Mouse (Mus musculus): ENCODE data around the gene Lbx1. TPM values are rescaled to one million over a fixed set of nuclear protein-coding genes. Genes with fewer than 3 reads are reported as not detected.

The Lbx1 gene
- polyA plus RNA-seq, 1 experiment from 2014 or later, result 0.08 TPM

GRCm38 (mm10) chr19:45242348-45243263 lies 7.0 kb upstream of the Lbx1 start:
- Histone ChIP-seq H3K4me3 (replicated peaks) (no peak overlapping the region), H3K36me3 (no peaks in the 10 kb centered on the region), H3K9me3 (no peaks in the 10 kb centered on the region), H3K27me3 (replicated peaks) (peaks cover 86% of the 10 kb centered on the region), H3K4me2 (replicated peaks) (no peak overlapping the region), H3K9ac (no peak overlapping the region), H3K4me1 (replicated peaks) (0 out of 2 replicates have a peak, but pooled peaks cover 2% of the 10 kb centered on the region), H3K27ac (no peak overlapping the region)
- no peak for ATAC-seq
- WGBS, result 2% methylated on average over 23 of the region's 23 CpGs

- 12% methylated on average over 4 of the region's 4 CpGs for WGBS
- Histone ChIP-seq H3K27me3 (replicated peaks) (peaks cover 88% of the 10 kb centered on the region), H3K9me3 (no peaks in the 10 kb centered on the region)
These were observed 6.4 kb upstream of the Lbx1 start for GRCm38 (mm10) chr19:45242017-45242347.

GRCm38 (mm10) chr19:45240026-45240425 lies 4.4 kb upstream of the Lbx1 start:
- WGBS, result 12% methylated on average over 2 of the region's 2 CpGs
- no peak overlapping the region for H3K4me2 ChIP-seq (replicated peaks)
- no peaks in the 10 kb centered on the region for H3K36me3 ChIP-seq
- peaks cover 98% of the 10 kb centered on the region for H3K27me3 ChIP-seq (replicated peaks)
- no peak for ATAC-seq
- H3K9me3 ChIP-seq, result no peaks in the 10 kb centered on the region
- no peak overlapping the region for H3K4me3 ChIP-seq (replicated peaks)
- H3K9ac ChIP-seq, result no peak overlapping the region
- H3K27ac ChIP-seq, result no peak overlapping the region
- peaks cover 17% of the 10 kb centered on the region for H3K4me1 ChIP-seq (replicated peaks)

More at GRCm38 (mm10) chr19:45242017-45242347, 6.4 kb upstream of the Lbx1 start:
- Histone ChIP-seq H3K9ac (no peak overlapping the region), H3K4me1 (replicated peaks) (0 out of 2 replicates have a peak, but pooled peaks cover 2% of the 10 kb centered on the region), H3K36me3 (no peaks in the 10 kb centered on the region), H3K4me3 (replicated peaks) (no peak overlapping the region), H3K27ac (no peak overlapping the region), H3K4me2 (replicated peaks) (no peak overlapping the region)
- no peak for ATAC-seq

GRCm38 (mm10) chr19:45239191-45239590 lies 3.6 kb upstream of the Lbx1 start:
- H3K4me2 ChIP-seq (replicated peaks), result no peak overlapping the region
- H3K9ac ChIP-seq, result no peak overlapping the region
- 17% methylated on average over 1 of the region's 1 CpGs for WGBS
- H3K9me3 ChIP-seq, result no peaks in the 10 kb centered on the region
- no peaks in the 10 kb centered on the region for H3K36me3 ChIP-seq
- peaks cover 20% of the 10 kb centered on the region for H3K4me1 ChIP-seq (replicated peaks)
- ATAC-seq, result no peak
- no peak overlapping the region for H3K4me3 ChIP-seq (replicated peaks)
- peaks cover 98% of the 10 kb centered on the region for H3K27me3 ChIP-seq (replicated peaks)
- H3K27ac ChIP-seq, result no peak overlapping the region

- Histone ChIP-seq H3K36me3 (no peaks in the 10 kb centered on the region), H3K27me3 (replicated peaks) (peaks cover 98% of the 10 kb centered on the region), H3K4me3 (replicated peaks) (no peak overlapping the region), H3K9me3 (no peaks in the 10 kb centered on the region), H3K4me1 (replicated peaks) (peaks cover 18% of the 10 kb centered on the region), H3K4me2 (replicated peaks) (no peak overlapping the region), H3K9ac (no peak overlapping the region), H3K27ac (no peak overlapping the region)
- no peak for ATAC-seq
- 11% methylated on average over 3 of the region's 3 CpGs for WGBS
These were observed 2.1 kb upstream of the Lbx1 start for GRCm38 (mm10) chr19:45237665-45238209.

GRCm38 (mm10) chr19:45237099-45237498 lies 1.5 kb upstream of the Lbx1 start:
- Histone ChIP-seq H3K4me1 (replicated peaks) (peaks cover 18% of the 10 kb centered on the region), H3K27ac (no peak overlapping the region), H3K36me3 (no peaks in the 10 kb centered on the region), H3K9me3 (no peaks in the 10 kb centered on the region), H3K27me3 (replicated peaks) (peaks cover 97% of the 10 kb centered on the region), H3K9ac (no peak overlapping the region), H3K4me2 (replicated peaks) (peak overlapping the region; percentile 70; the same call in 1 of the 2 replicates), H3K4me3 (replicated peaks) (no peak overlapping the region)
- 5% methylated on average over 8 of the region's 8 CpGs for WGBS
- ATAC-seq, result no peak

GRCm38 (mm10) chr19:45236363-45236942 lies 841 bp upstream of the Lbx1 start:
- H3K4me3 ChIP-seq (replicated peaks), result peak overlapping the region; percentile 32
- H3K9ac ChIP-seq, result peak overlapping the region; percentile 10; the same call in 1 of the 2 replicates
- under 1% methylated on average over 39 of the region's 39 CpGs for WGBS
- H3K4me2 ChIP-seq (replicated peaks), result peak overlapping the region; percentile 70
- H3K27ac ChIP-seq, result no peak overlapping the region
- H3K36me3 ChIP-seq, result no peaks in the 10 kb centered on the region
- peak; percentile 68 for ATAC-seq
- peaks cover 18% of the 10 kb centered on the region for H3K4me1 ChIP-seq (replicated peaks)
- peaks cover 97% of the 10 kb centered on the region for H3K27me3 ChIP-seq (replicated peaks)
- no peaks in the 10 kb centered on the region for H3K9me3 ChIP-seq

GRCm38 (mm10) chr19:45235331-45235741 lies 276 bp downstream of the Lbx1 start:
- Histone ChIP-seq H3K36me3 (no peaks in the 10 kb centered on the region), H3K4me1 (replicated peaks) (peaks cover 24% of the 10 kb centered on the region), H3K9me3 (no peaks in the 10 kb centered on the region), H3K4me2 (replicated peaks) (peak overlapping the region; percentile 70), H3K4me3 (replicated peaks) (peak overlapping the region; percentile 26), H3K9ac (no peak overlapping the region), H3K27me3 (replicated peaks) (peaks cover 95% of the 10 kb centered on the region), H3K27ac (no peak overlapping the region)
- WGBS, result under 1% methylated on average over 53 of the region's 53 CpGs
- no peak for ATAC-seq

GRCm38 (mm10) chr19:45234771-45235231 lies 811 bp downstream of the Lbx1 start:
- no peak overlapping the region for H3K27ac ChIP-seq
- WGBS, result under 1% methylated on average over 41 of the region's 42 CpGs
- no peak for ATAC-seq
- peaks cover 30% of the 10 kb centered on the region for H3K4me1 ChIP-seq (replicated peaks)
- no peaks in the 10 kb centered on the region for H3K36me3 ChIP-seq
- H3K4me3 ChIP-seq (replicated peaks), result peak overlapping the region; percentile 26
- no peaks in the 10 kb centered on the region for H3K9me3 ChIP-seq
- peaks cover 96% of the 10 kb centered on the region for H3K27me3 ChIP-seq (replicated peaks)
- peak overlapping the region; percentile 70 for H3K4me2 ChIP-seq (replicated peaks)
- H3K9ac ChIP-seq, result no peak overlapping the region

GRCm38 (mm10) chr19:45234191-45234770 lies 1.3 kb downstream of the Lbx1 start:
- Histone ChIP-seq H3K27ac (no peak overlapping the region), H3K27me3 (replicated peaks) (peaks cover 97% of the 10 kb centered on the region), H3K9me3 (no peaks in the 10 kb centered on the region), H3K36me3 (no peaks in the 10 kb centered on the region), H3K4me3 (replicated peaks) (no peak overlapping the region), H3K9ac (no peak overlapping the region), H3K4me1 (replicated peaks) (peaks cover 34% of the 10 kb centered on the region), H3K4me2 (replicated peaks) (no peak overlapping the region)
- ATAC-seq, result no peak
- WGBS, result 2% methylated on average over 22 of the region's 22 CpGs

- H3K36me3 ChIP-seq, result no peaks in the 10 kb centered on the region
- H3K4me3 ChIP-seq (replicated peaks), result peak overlapping the region; percentile 20
- H3K27ac ChIP-seq, result no peak overlapping the region
- no peak for ATAC-seq
- peak overlapping the region; percentile 36; the same call in 1 of the 2 replicates for H3K4me2 ChIP-seq (replicated peaks)
- peaks cover 97% of the 10 kb centered on the region for H3K27me3 ChIP-seq (replicated peaks)
- peaks cover 36% of the 10 kb centered on the region for H3K4me1 ChIP-seq (replicated peaks)
- H3K9ac ChIP-seq, result no peak overlapping the region
- H3K9me3 ChIP-seq, result no peaks in the 10 kb centered on the region
- WGBS, result under 1% methylated on average over 55 of the region's 60 CpGs
These were observed 2.0 kb downstream of the Lbx1 start for GRCm38 (mm10) chr19:45233496-45234127.

All from intestine, embryonic 15.5 days (tissue).